Mouse (Mus musculus) retina, postnatal 1 day (tissue): ENCODE measurements around the gene Pgs1.
A peak's percentile ranks its signal among the peaks of the same experiment; 100 is the strongest.

Experiments used
- DNase-seq: peaks from one replicate; pipeline ENCODE4 v3.0.0-alpha.2; 2012

Pgs1 gene

GRCm38 (mm10) chr11:117963091-117963793 is 22.9 kb upstream of the Pgs1 start:
- DNase-seq, result peak; percentile 98

GRCm38 (mm10) chr11:117963872-117964271 is 22.2 kb upstream of the Pgs1 start:
- no peak for DNase-seq

- no peak for DNase-seq
Observed at GRCm38 (mm10) chr11:117964294-117964693, 21.8 kb upstream of the Pgs1 start.

GRCm38 (mm10) chr11:117965052-117965451 is 21.0 kb upstream of the Pgs1 start:
- no peak for DNase-seq

GRCm38 (mm10) chr11:117965561-117965981 is 20.5 kb upstream of the Pgs1 start:
- no peak for DNase-seq

- DNase-seq, result no peak
Observed at GRCm38 (mm10) chr11:117966506-117967100, 19.5 kb upstream of the Pgs1 start.

- DNase-seq, result no peak
Observed at GRCm38 (mm10) chr11:117967249-117968015, 18.7 kb upstream of the Pgs1 start.

- peak; percentile 67 for DNase-seq
Observed at GRCm38 (mm10) chr11:117968016-117968671, 17.9 kb upstream of the Pgs1 start.

- no peak for DNase-seq
Observed at GRCm38 (mm10) chr11:117968716-117969099, 17.4 kb upstream of the Pgs1 start.

GRCm38 (mm10) chr11:117969100-117969944 is 16.8 kb upstream of the Pgs1 start:
- peak; percentile 97 for DNase-seq

- DNase-seq, result peak; percentile 91
Observed at GRCm38 (mm10) chr11:117969945-117970872, 15.9 kb upstream of the Pgs1 start, which contains the start of gene Socs3. Gene Socs3, minus strand, starts transcription at chr11:117970047.

GRCm38 (mm10) chr11:117971100-117971499 is 15.0 kb upstream of the Pgs1 start:
- no peak for DNase-seq

- no peak for DNase-seq
Observed at GRCm38 (mm10) chr11:117971646-117972242, 14.3 kb upstream of the Pgs1 start.

GRCm38 (mm10) chr11:117972656-117973558 is 13.2 kb upstream of the Pgs1 start:
- DNase-seq, result peak; percentile 65

GRCm38 (mm10) chr11:117973569-117973968 is 12.5 kb upstream of the Pgs1 start:
- no peak for DNase-seq

GRCm38 (mm10) chr11:117974327-117975125 is 11.6 kb upstream of the Pgs1 start:
- DNase-seq, result peak; percentile 66

- DNase-seq, result peak; percentile 75
Observed at GRCm38 (mm10) chr11:117975211-117975967, 10.7 kb upstream of the Pgs1 start.

- peak; percentile 82 for DNase-seq
Observed at GRCm38 (mm10) chr11:117976081-117976582, 10.0 kb upstream of the Pgs1 start.
